Mouse (Mus musculus): ENCODE measurements at regions not wholly inside any gene's neighbourhood (a gene's known extent, or its start where the extent isn't known, plus 50 kb on each side); places are given as distances from the start of the nearest gene placed in this dataset.
A peak's percentile ranks its signal among the peaks of the same experiment; 100 is the strongest.

GRCm38 (mm10) chr7:37394965-37395426 lies 378.4 kb downstream of the Zfp536 start:
- no peaks in the 10 kb centered on the region for H3K27me3 ChIP-seq (ENCODE audit: control insufficient read depth, insufficient read depth, low read length)
- no peak overlapping the region for H3K9ac ChIP-seq (replicated peaks; ENCODE audit: low read depth, low read length)
- H3K36me3 ChIP-seq (ENCODE audit: control insufficient read depth, insufficient read depth, low read length), result no peaks in the 10 kb centered on the region
- H3K4me3 ChIP-seq (ENCODE audit: low read depth, low read length), result no peak overlapping the region
- H3K27ac ChIP-seq (ENCODE audit: low read length), result no peak overlapping the region
- no peaks in the 10 kb centered on the region for H3K9me3 ChIP-seq (ENCODE audit: control insufficient read depth, low read depth, low read length)
- ATAC-seq (ENCODE audit: insufficient number of reproducible peaks, insufficient read depth, low FRiP score, low read depth), result 0 out of 2 replicates have a peak, but pooled peaks have one; percentile 10
- H3K4me2 ChIP-seq (replicated peaks; ENCODE audit: low read depth, low read length), result no peak overlapping the region
- 82% methylated on average over 8 of the region's 8 CpGs for WGBS
- H3K4me1 ChIP-seq (ENCODE audit: control insufficient read depth, insufficient read depth, low read length), result no peaks in the 10 kb centered on the region

- H3K4me1 ChIP-seq (ENCODE audit: control insufficient read depth, insufficient read depth, low read length), result no peaks in the 10 kb centered on the region
- H3K27me3 ChIP-seq (ENCODE audit: control insufficient read depth, insufficient read depth, low read length), result no peaks in the 10 kb centered on the region
- H3K36me3 ChIP-seq (ENCODE audit: control insufficient read depth, insufficient read depth, low read length), result no peaks in the 10 kb centered on the region
- no peak overlapping the region for H3K27ac ChIP-seq (ENCODE audit: low read length)
- H3K9ac ChIP-seq (replicated peaks; ENCODE audit: low read depth, low read length), result no peak overlapping the region
- H3K4me2 ChIP-seq (replicated peaks; ENCODE audit: low read depth, low read length), result no peak overlapping the region
- ATAC-seq (ENCODE audit: insufficient number of reproducible peaks, insufficient read depth, low FRiP score, low read depth), result no peak
- 84% methylated on average over 13 of the region's 13 CpGs for WGBS
- no peak overlapping the region for H3K4me3 ChIP-seq (ENCODE audit: low read depth, low read length)
- no peaks in the 10 kb centered on the region for H3K9me3 ChIP-seq (ENCODE audit: control insufficient read depth, low read depth, low read length)
These were observed 377.4 kb downstream of the Zfp536 start for GRCm38 (mm10) chr7:37395881-37396513.

GRCm38 (mm10) chr7:37403483-37403882 lies 370.0 kb downstream of the Zfp536 start:
- 94% methylated on average over 2 of the region's 2 CpGs for WGBS
- Histone ChIP-seq H3K9ac (replicated peaks; ENCODE audit: low read depth, low read length) (no peak overlapping the region), H3K36me3 (ENCODE audit: control insufficient read depth, insufficient read depth, low read length) (no peaks in the 10 kb centered on the region), H3K27ac (ENCODE audit: low read length) (no peak overlapping the region), H3K4me1 (ENCODE audit: control insufficient read depth, insufficient read depth, low read length) (no peaks in the 10 kb centered on the region), H3K4me3 (ENCODE audit: low read depth, low read length) (no peak overlapping the region), H3K9me3 (ENCODE audit: control insufficient read depth, low read depth, low read length) (no peaks in the 10 kb centered on the region), H3K4me2 (replicated peaks; ENCODE audit: low read depth, low read length) (no peak overlapping the region), H3K27me3 (ENCODE audit: control insufficient read depth, insufficient read depth, low read length) (no peaks in the 10 kb centered on the region)
- ATAC-seq (ENCODE audit: insufficient number of reproducible peaks, insufficient read depth, low FRiP score, low read depth), result no peak

GRCm38 (mm10) chr7:37413350-37413749 lies 360.1 kb downstream of the Zfp536 start:
- WGBS, result 54% methylated on average over 4 of the region's 4 CpGs
- Histone ChIP-seq H3K27ac (ENCODE audit: low read length) (no peak overlapping the region), H3K4me3 (ENCODE audit: low read depth, low read length) (no peak overlapping the region), H3K27me3 (ENCODE audit: control insufficient read depth, insufficient read depth, low read length) (no peaks in the 10 kb centered on the region), H3K9me3 (ENCODE audit: control insufficient read depth, low read depth, low read length) (no peaks in the 10 kb centered on the region), H3K9ac (replicated peaks; ENCODE audit: low read depth, low read length) (no peak overlapping the region), H3K36me3 (ENCODE audit: control insufficient read depth, insufficient read depth, low read length) (no peaks in the 10 kb centered on the region), H3K4me1 (ENCODE audit: control insufficient read depth, insufficient read depth, low read length) (no peaks in the 10 kb centered on the region), H3K4me2 (replicated peaks; ENCODE audit: low read depth, low read length) (no peak overlapping the region)
- ATAC-seq (ENCODE audit: insufficient number of reproducible peaks, insufficient read depth, low FRiP score, low read depth), result no peak

GRCm38 (mm10) chr7:37421704-37422103 lies 351.7 kb downstream of the Zfp536 start:
- no peak overlapping the region for H3K9ac ChIP-seq (replicated peaks; ENCODE audit: low read depth, low read length)
- H3K4me3 ChIP-seq (ENCODE audit: low read depth, low read length), result no peak overlapping the region
- H3K9me3 ChIP-seq (ENCODE audit: control insufficient read depth, low read depth, low read length), result no peaks in the 10 kb centered on the region
- ATAC-seq (ENCODE audit: insufficient number of reproducible peaks, insufficient read depth, low FRiP score, low read depth), result no peak
- H3K4me2 ChIP-seq (replicated peaks; ENCODE audit: low read depth, low read length), result no peak overlapping the region
- H3K36me3 ChIP-seq (ENCODE audit: control insufficient read depth, insufficient read depth, low read length), result no peaks in the 10 kb centered on the region
- H3K27me3 ChIP-seq (ENCODE audit: control insufficient read depth, insufficient read depth, low read length), result no peaks in the 10 kb centered on the region
- no peaks in the 10 kb centered on the region for H3K4me1 ChIP-seq (ENCODE audit: control insufficient read depth, insufficient read depth, low read length)
- WGBS, result 74% methylated on average over 10 of the region's 10 CpGs
- H3K27ac ChIP-seq (ENCODE audit: low read length), result no peak overlapping the region

All from stomach, embryonic 14.5 days (tissue).